Mouse (Mus musculus): ENCODE data around the gene Nudt8.
A peak's percentile ranks its signal among the peaks of the same experiment; 100 is the strongest.
"Not testable (repeated sequence)": the region's sequence is repeated elsewhere in the genome, so short reads cannot be mapped to it uniquely, and the experiment has no call there.

The Nudt8 gene

DNA sequence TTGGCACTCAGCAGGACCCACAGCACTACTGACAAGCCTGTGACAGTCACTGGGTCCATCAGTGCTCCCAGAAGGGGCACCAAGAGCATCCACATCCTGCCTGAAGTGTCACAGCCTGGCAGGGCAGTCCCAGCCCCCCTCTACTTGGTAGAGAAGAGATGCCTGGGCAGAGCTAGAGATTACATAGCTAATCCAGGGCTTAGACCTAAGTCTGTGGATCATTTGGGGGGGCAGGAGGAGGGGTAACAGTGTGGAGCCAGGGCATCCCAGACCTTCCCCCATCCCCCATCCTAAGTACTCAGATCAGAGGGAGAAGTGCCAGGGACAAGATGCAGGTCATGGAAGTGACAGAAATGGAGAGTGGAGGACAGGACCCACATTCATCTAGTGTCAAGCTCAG lies 14.4 kb downstream of the Nudt8 start:
- no peak for DNase-seq (ENCODE audit: low spot score)

DNA sequence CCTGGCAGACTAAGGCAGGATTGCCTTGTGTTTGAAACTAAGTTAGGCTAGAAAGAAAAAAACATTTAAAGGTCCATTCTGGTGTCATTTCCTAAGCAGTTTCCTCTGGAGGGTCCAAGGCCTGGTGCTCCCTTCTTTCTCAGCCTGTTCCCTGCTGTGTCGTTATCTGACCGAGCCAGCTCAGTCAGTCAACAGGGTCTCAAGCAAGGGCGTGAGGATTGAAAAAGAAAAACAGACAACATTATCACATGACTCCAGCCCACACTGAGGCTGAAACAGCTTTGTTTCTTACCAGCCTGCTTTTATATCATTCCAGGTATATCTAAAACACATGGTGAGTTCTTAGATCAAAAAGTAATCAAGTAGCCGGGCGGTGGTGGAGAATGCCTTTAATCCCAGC lies 15.3 kb downstream of the Nudt8 start:
- DNase-seq (ENCODE audit: low spot score), result no peak

DNA sequence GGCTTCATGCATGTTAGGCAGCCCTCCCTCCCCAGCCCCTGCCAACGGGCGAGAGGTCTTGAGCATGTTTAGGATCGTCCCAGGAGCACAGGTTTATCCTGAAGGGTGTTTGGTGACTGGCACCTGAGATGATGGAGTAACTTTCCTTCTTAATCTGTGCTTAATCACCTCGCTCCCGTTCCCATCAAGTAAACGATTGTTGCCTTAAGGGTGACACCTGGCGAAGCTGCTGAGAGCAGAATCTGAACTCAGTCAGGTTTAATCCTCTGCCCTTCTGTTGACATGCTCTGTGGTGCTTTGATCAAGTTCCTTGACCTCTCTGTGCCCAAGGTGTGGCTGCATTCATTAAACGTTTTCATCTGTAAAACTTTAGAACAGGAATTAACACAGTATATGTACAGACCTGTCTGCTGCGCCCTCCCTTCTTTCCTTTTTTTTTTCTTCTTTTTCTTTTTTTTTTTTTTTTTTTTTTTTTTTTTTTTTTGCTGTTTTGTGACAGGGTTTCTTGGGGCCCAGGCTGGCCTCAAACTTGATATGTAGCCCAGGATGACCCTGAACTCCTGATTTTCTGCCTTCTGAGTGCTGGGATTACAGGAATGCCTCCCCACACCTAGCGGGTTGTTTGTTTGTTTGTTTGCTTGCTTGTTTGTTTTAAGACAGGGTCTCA lies 17.7 kb downstream of the Nudt8 start:
- no peak for DNase-seq (ENCODE audit: low spot score)

DNA sequence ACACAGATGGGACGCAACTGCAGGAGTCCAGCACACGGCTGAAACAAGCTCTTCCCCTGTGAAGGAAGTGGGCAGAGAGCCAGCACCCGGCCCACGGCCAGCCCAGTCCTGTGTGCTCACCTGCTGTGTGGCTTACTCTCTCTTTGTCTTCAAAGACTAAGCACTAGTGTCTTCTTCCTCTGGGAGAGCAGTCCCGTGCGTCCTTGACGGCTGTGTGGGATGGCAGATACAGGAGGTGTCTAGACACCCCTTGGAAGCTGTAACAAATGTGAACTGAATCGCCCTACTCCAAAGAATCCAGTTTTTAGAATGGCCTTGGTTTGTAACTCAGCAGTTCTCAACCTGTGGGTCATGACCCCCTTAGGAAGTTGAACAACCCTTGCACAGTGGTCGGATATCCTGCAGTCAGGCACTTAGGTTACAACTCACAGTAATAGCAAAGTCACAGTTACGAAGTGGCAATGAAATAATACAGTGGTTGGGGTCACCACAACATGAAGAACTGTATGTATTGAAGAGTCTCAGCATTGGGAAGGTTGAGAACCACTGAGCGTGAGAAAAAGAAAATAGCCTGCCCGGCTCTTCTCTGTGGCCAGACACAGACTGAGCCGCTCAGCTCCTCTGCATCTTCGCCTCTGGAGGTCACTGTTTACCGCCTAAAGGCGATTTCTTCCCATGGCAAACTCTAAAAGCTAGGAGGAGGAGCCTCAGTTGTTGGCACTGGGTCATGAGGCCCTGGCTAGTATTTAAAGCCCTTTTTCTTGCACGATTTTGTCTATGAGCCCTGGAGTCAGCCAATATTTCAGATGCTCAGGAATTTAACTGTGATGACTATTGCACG lies 18.6 kb downstream of the Nudt8 start:
- DNase-seq (ENCODE audit: low spot score), result peak; percentile 87

DNA sequence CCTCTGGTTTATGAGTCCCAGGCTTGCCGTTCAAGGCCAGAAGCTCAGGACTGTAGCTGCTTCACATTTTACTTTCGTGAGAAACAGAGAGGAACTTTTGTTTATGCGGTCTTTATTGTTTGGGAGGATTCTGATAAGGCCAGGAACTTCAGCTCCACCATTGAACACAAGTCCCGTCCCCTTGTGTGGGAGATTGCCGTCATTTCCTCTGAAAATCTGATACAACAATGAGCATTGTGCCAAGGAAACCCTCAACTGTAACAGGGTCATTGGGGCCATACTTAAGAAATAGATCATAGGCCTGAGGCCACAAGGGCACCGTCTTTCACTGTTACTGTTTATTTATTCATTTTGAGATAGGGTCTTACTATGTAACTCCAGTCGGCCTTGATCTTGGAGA lies 22.8 kb downstream of the Nudt8 start:
- no peak for DNase-seq (ENCODE audit: low spot score)

DNA sequence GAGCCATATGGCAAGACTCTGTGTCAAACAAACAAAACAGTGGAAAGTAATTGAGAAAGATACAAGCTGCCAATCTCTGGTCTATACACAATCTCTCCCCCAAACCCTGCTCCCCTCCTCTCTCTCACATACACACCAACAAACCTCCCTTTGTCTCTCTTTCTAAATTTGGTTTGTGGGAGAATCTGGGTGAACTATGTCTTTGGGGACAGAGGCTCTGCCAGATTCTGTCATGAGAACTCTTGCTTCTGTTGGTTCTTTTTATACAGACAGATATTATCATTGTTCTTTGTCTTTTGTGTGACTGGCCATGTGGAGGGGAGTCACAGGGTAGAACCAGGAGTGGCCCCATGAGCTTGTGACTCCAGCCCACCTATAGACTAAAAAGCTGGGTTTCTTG lies 27.2 kb downstream of the Nudt8 start:
- no peak for DNase-seq (ENCODE audit: low spot score)

DNA sequence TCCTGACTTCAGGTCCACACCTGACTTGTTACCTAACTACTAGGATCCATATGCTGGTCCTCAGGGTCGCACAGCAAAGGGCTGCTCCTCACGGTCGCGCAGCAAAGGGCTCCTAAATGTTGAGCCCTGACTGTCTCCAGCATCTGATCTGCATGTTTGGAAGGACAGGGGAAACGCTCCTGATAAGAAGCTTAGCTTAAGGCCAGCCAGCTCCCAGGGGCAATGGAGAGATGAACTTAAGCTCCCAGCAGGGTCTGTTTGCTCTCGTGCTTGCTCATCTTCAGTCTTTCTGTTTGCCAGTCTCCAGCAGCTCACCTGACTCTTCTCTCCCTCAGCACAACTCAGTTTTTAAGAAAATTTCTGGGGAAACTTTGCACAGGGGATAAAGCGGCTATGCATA lies 32.3 kb downstream of the Nudt8 start:
- DNase-seq (ENCODE audit: low spot score), result no peak

DNA sequence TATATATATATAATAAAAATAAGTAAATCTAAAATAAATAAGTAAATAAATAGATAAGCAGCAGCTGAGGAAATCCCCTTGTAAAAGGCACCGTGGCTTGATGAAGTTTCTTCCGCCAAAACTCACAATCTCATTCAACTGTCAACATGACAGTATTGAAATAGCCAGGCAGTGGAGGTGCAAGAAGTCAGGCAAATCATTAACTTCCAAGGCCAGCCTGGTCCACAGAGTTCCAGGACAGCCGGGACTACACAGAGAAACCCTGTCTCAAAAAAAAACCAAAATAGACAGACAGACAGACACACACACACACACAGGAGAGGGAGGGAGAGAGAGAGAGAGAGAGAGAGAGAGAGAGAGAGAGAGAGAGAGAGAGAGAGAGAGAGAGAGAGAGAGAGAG lies 32.9 kb downstream of the Nudt8 start:
- DNase-seq (ENCODE audit: low spot score), result no peak

DNA sequence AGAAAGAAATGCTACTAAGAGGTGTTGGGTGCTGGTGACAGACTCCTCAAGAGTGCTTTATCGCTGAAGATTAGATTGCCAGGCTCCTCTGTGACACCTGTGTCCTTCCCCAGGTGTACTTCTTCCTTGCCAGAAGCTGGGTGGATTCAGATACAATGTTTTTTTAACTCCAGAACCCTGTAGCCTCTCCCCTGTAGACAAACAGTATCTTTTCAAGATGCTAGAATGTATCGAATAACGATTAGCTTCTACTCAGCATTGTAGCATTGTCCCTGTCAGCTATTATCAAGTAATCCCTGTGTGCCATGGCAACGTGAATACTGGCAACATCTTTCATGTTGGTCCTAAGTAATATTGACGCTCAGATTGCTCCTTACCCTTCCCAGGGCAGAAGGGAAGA lies 33.4 kb downstream of the Nudt8 start:
- DNase-seq (ENCODE audit: low spot score), result no peak

DNA sequence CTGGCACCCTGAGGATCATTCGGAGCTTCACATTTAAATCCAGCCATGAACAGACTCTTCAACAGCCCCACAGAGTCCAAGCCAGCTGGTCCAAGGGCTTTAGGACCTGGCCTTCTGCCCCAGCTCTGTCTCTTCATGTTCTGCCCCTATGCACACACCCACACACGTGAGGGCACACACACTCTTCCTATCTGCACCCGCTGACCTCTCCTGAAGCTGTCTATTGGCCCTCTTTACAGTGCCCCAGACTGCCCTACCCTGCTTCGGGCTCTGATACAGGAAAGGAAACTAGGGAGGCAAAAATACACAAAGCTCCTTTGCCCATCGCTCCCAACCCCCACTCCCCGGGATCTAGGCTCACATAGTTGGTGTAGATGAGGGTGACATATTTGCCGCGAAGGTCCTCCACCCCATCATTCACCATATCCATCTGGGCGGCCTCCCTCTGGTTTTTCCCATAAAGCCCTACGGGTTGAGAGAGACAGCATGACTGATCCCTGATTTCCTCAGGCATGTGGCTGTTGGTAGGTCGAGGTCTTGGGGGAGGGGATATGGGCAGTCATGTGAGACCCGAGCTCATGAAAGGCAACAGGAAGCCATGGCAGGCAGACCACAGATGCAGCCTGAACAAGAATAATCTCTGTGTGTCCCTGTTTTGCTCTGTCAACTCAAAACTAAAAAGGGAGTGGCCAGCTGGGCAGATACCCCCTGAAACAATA lies 36.1 kb downstream of the Nudt8 start:
- peak; percentile 38 for DNase-seq (ENCODE audit: low spot score)

DNA sequence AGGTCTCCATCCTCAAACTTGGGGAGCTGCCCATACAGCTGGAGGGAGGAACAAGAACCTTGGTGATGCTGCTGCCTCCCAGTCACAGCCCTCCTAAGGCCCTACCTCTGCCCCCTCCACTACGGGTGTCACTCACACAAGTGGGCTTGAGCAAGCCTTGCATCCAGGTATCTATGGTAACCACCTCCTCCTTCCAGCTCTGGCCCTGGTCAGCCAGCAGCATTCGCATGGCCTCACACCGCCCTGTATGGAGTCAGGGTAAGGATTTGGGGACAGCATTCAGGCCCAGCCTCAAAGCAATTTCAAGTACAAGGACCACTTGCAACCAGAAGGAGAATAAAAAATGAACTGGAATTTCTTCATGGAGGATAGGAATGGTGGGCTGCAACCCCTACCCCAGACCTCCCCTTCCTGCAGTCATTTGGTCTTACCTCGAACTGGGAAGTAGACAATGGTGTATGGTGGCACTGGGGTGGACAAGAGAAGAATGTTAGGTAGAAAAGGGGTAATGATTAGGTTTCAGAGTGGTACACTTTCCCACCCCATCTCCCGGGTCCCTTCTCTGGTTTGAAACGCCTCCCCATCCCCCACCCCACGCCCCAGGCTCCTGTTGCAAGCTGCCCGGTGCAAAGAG lies 36.9 kb downstream of the Nudt8 start:
- DNase-seq (ENCODE audit: low spot score), result not testable (repeated sequence)

DNA sequence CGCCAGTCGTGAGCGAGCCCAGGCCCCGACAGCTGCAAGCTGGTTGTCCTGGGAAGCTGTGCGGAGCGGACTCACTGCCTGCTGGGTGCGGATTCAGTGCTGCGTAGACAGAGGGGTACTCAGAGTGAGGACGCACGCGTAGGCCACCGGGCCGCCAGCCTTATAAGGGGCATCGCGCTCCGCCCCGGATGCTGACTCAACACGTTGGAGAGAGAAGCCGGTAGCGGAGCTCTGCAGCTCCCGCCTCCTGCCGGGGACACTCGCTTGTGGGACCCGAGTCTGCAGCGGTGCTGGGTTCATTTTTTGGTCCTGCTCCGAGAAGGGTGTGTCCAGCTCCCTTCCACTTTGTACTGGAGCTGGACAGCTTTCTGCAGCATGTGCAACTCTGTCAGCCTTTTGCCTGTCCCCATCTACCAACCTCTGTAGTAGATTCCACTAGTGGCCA lies 37.4 kb downstream of the Nudt8 start, which contains the start of gene Gstp1:
Gstp1 (minus strand) TSS at position 198 of the 445 bp plus-strand sequence.
- DNase-seq (ENCODE audit: low spot score), result peak; percentile 93

DNA sequence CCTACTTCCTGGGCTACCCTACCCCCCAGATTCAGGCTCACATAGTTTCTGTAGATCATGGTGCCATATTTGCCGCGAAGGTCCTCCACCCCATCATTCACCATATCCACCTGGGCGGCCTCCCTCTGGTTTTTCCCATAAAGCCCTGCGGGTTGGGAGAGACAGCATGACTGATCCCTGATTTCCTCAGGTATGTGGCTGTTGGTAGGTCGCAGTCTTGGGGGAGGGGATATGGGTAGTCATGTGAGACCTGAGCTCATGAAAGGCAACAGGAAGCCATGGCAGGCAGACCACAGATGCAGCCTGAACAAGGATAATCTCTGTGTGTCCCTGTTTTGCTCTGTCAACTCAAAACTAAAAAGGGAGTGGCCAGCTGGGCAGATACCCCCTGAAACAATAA lies 40.6 kb downstream of the Nudt8 start:
- not testable (repeated sequence) for DNase-seq (ENCODE audit: low spot score)

DNA sequence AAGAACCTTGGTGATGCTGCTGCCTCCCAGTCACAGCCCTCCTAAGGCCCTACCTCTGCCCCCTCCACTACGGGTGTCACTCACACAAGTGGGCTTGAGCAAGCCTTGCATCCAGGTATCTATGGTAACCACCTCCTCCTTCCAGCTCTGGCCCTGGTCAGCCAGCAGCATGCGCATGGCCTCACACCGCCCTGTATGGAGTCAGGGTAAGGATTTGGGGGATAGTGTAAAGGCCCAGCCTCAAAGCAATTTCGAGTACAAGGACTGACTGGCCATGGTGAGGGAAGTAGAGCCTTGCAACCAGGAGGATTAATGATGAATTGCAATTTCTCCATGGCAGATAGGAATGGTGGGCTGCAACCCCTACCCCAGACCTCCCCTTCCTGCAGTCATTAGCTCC lies 41.1 kb downstream of the Nudt8 start:
- DNase-seq (ENCODE audit: low spot score), result not testable (repeated sequence)

DNA sequence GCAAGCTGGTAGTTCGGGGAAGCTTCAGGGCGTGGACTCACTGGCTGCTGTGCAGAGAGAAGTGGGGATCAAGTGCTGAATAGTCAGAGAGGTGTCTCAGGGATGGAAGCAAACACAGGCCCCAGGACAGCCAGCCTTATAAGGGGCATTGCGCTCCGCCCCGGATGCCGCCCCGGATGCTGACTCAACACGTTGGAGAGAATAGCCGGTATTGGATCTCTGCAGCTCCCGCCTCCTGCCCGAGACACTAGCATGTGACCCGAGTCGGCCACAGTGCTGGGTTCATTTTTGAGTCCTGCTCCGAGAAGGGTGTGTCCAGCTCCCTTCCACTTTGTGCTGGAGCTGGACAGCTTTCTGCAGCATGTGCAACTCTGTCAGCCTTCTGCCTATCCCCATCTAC lies 41.7 kb downstream of the Nudt8 start:
- DNase-seq (ENCODE audit: low spot score), result no peak

DNA sequence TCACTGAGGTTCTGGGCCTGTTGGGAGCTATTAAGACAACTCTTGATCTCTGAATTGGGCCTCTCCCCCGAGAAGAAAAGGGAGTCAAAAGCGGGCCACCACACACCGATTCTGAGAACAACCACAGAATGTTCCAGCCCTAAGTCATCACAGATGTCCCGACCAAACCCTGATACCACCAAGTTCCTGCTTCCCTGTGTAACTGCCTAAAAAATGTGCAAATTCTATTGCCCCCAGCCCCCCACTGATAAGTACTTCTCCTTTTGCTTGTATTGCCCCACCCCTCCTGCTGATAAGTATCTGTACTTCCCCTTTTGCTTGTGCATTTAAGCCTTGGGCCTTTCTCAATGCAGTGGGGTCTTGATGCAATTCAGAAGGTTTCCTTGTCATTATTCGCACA lies 43.7 kb downstream of the Nudt8 start:
- DNase-seq (ENCODE audit: low spot score), result not testable (repeated sequence)

DNA sequence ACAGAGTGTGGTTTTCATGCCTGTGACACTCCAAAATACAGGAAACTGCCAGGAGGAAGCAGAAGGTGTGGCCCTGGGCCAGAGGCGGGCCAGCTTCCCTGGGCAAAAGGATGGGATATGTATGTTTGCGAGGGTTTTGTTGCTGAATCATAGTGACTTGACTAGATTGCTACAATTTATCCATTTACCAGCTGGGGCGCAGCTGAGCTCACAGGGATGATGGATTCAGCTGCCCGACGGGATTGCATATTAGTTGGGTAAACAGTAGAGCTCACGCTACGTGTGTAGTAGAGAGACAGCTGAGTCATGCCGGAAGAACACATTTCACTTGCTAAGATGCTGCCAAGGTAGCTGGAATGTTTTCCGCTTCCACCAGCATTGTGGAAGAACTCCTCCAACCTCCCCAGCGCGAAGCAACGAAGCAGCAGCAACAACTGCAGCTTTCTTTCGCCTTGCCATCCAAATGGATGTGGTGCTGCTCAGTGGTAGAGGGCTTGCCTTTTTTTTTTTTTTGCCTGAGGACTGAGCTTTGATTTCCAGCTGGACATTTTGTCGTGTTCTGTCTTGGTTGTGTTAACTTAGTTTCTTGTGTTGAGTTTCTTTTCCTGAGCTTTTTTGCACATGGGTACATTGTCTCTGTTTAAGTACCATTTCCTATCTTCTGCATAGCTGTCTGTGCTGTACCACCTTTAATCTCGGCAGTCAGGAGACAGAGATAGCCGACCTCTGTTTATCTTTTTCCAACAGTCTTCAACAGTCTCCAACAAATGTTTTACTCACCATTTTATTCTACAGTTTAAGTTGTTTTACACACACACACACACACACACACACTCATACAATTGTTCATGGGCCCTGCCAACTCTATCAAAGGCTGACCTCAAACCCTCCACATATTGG lies 45.8 kb downstream of the Nudt8 start, which contains the start of gene Gstp2:
Gstp2 (minus strand) TSS at position 58 of the 900 bp plus-strand sequence.
- peak; percentile 60 for DNase-seq (ENCODE audit: low spot score)

DNA sequence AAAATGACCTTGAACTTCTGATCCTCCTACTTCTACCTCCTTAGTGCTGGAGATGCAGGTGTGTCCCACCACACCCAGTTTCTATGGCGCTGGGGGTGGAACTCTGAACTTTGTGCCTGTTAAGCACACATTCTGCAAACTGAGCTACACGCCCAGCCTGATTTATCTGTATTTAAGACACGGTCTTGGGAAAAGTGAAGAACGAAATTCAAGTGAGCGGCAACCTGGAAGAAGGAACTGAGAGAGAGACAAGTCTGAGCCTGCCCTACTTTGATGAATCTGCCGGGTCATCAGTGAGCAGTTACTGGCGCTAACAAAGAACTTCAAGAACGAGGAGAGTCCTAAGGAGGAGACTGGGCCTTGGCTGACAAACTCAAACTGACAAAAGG lies 46.5 kb downstream of the Nudt8 start:
- no peak for DNase-seq (ENCODE audit: low spot score)

DNA sequence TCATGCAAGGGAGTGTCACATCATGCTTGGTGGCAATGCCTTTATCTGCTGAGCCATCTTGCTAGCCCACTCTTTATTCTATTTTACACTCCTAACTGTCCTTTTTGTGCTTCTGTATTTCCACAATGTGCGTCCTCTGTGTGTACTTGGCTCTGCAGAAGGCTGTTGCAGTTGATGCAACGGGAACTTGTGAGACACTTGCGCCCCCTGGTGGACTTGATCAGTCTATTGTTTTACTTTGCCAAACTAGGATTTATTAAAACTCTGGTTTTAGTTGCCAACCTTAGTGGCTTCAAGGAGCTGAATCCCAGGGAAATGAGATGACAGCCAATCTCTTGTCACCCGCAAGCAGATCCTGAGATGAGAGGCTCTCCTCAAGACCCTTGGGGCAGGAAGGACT lies 47.5 kb downstream of the Nudt8 start:
- peak; percentile 91 for DNase-seq (ENCODE audit: low spot score)

DNA sequence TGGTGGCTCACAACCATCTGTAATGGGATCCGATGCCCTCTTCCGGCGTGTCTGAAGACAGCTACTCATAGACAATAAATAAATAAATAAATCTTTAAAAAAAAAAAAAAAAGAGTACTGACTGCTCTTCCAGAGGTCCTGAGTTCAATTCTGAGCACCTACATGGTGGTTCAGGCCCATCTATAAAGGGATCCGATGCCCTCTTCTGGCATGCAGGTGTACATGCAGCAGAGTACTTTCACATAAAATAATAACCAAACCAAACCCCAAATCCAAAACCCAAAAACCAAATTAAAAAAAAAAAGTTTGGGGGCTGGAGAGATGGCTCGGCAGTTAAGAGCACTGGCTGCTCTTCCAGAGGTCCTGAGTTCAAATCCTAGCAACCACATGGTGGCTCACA lies 48.7 kb downstream of the Nudt8 start:
- not testable (repeated sequence) for DNase-seq (ENCODE audit: low spot score)

DNA sequence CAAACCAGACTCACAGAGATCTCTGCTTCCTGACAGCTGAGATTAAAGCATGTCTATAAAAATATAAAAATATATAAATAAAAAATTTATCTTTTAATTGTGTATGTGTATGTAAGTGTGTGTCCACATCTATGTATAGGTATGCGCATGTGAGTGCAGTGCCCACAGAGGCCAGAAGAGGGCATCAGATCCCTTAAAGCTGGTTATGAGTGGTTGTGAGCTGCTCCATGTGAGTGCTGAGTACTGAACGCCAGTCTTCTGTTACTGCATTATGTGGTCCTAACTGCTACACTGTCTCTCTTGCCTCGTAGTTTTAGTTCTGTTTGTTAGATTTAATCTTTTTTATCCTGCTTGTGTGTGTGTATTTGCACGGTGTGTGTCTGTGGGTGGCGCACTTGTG lies 50.6 kb downstream of the Nudt8 start:
- DNase-seq (ENCODE audit: low spot score), result no peak
